Mouse (Mus musculus) heart, postnatal 25 days (tissue): ENCODE results near the gene March6. TPM values are rescaled to one million over a fixed set of nuclear protein-coding genes. Genes with fewer than 3 reads are reported as not detected.
A peak's percentile ranks its signal among the peaks of the same experiment; 100 is the strongest.

ENCODE experiments used
- DNase-seq: peaks from one replicate; pipeline ENCODE4 v3.0.0; 2022; ENCODE audit warnings: low spot score
- intact Hi-C: fragments of 180-260 bp; cut with DNase I; formaldehyde crosslinking; loops from one replicate; pipeline ENCODE4 v1.15.1; 2025
- total RNA-seq, 2 experiments: library from RNA; stranded (reverse); gene quantifications; 2 replicates each; pipeline ENCODE4 v1.2.3; 2021

March6 gene
- total RNA-seq = 100 to 1,000 TPM; 100 to 111 TPM

DNA sequence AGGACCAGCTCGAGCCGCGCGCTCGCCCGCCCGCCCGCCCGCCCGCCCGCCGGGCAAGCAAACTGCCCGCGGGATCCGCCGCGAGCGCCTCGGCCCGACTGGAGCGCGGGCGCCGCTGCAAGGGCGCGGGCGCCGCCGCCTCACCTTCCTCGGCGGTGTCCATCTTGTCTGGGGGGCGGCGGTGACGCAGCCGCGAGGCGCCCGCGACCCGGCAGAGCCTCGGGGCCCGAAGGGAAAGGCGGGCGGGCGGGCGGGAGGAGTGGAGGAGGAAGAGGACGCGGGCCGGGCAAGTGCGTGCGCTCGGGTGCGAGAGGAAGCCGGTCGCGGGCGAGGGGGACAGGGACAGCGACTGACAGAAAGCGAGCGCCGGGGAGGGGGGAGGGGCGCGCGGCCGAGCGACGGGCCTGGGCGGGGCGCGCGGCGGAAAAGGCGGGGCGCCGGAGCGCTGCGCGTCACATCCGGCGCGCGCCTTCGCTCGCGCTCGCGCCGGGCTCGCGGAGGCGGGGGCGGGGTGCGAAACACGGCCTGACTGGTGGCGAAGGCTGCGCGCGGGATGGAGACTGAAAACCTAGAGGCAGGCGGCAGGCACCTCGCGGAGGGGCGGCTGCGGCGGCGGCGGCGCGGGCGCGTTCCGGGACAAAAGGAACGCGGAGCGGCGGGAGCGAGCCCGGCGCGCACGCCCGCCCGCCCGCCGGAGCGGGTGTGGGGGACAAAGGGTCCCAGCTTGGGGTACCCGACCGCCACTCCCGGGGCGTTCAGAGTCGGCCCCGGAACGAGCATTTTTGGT is at the start of gene March6:
Gene March6, minus strand, starts transcription at position 395 of the 787 bp plus-strand sequence.
- peak; percentile 80 for DNase-seq
- intact Hi-C loops = loop anchor here (5.0 to 10.0 kb wide), 5 partner anchors 39 to 306 kb away; partner anchors contain the start of genes Dap and Ropn1l

DNA sequence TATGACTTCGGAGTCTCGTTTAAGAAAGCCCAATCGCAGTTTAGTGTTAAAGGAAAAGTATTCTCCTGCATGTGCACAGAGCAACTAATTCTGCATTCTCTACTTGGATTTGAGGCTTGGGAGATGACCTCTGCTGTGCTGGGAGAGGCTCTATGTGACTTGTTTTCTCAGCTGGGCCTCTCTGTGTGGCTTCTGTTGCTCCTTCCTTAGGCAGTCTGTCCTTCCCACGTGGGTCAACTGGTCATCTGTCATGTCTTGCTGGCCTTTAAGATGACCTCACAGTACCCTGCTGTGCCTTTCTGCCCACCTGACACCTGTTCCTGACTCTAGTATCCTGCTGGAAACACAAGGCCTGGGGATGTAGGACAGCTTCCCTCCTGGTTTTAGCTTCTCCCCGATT is 45.2 kb upstream of the March6 start:
- no peak for DNase-seq
- intact Hi-C loops = no loop called here

DNA sequence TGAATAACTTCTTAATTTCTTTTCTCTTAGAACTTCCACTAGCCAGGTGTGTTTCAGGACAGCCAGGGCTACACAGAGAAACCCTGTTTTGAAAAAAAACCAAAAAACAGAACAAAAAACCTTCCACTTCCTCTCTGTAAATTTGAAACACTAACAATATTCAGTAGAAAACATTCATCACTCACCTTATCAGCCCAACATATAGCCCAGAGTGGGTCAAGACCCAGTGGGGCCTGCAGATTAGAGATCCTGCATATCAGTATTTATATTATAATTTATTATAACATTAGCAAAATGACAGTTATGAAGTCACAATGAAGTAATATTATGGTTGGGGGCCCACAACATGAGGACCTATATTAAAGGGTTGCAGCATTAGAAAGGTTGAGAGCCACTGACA is 42.8 kb upstream of the March6 start:
- intact Hi-C loops = loop anchor here (5.0 kb wide), 1 partner anchor 41 kb away; the partner anchor contains the start of gene March6
- no peak for DNase-seq

DNA sequence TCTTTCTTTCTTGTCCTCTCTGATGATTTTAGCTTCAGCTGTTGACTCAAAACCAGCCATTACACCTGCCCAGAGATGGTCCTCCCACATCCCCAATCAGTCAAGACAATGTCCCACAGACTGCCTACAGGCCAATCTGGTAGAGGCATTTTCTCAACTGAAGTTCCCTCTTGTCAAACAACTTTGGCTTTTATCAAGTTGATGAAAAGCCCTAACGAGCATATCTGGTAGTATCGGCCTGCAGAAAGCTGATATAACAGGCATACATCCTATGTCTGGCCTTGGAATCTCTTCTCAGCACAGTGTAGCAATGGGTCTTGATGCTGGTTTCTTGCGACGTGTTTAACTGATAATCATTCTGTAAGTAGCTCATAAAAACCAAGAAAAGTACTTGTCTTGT is 42.4 kb upstream of the March6 start:
- intact Hi-C loops = loop anchor here (5.0 kb wide), 1 partner anchor 41 kb away; the partner anchor contains the start of gene March6
- DNase-seq = no peak

DNA sequence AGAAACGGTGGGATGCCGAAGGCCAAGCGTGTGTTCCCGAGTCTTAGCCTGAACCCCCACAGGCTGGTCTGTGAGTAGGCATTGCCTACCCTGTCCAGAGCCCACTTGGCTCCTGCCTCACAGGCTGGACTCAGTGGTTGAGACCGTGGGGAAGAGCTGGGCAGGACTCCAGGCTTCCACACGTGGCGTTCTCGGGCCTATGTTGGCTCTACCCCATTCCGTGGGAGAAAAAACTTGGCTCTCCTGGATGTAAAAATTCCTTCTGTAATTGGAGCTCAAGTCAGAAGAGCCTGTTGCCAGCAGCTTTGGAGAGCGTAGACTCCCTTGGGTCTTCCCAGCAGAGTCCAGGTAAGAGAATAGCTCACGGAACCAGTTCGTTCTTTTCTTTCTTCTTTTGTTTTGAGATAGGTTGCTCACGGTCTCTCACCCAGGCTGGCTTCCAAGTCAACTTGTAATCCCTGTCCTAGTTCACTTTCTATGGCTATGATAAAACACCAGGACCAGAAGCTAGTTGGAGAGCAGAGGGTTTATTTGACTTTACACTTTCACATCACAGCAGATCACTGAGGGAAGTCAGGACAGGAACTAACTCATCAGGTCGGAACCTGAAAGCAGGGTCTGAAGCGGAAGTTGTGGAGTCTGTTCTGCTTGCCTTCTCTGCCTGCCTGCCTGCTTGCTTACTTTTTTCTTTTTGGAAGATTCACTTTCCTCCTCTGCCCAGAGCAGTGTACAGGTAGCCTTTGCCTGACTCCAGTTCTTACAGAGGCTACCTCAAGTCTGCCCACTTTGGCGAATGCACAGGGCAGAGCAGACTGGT is 41.3 kb upstream of the March6 start:
- no peak for DNase-seq
- intact Hi-C loops = loop anchor here (5.0 kb wide), 1 partner anchor 40 kb away; the partner anchor contains the start of gene March6

DNA sequence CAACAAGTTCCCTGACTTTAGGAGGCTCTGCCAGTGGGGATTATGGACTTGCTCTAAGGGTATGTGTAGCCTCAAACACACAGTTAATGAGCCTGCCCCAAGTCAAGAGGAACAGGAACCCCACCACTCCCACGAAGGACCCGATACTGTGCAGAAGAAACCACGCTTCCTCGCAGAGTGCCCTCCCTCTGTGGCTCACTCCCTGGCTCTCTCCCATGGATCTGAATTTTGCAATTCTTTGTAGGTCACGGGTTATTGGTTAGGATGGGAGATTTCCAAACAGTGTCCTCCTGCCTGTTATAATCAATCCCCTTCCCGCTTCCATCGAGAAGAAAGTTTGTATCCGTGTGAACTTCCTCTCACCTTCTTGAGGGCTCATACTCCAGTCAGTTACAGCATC is 40.1 kb upstream of the March6 start:
- no peak for DNase-seq
- intact Hi-C loops = loop anchor here (5.0 kb wide), 1 partner anchor 39 kb away; the partner anchor contains the start of gene March6

DNA sequence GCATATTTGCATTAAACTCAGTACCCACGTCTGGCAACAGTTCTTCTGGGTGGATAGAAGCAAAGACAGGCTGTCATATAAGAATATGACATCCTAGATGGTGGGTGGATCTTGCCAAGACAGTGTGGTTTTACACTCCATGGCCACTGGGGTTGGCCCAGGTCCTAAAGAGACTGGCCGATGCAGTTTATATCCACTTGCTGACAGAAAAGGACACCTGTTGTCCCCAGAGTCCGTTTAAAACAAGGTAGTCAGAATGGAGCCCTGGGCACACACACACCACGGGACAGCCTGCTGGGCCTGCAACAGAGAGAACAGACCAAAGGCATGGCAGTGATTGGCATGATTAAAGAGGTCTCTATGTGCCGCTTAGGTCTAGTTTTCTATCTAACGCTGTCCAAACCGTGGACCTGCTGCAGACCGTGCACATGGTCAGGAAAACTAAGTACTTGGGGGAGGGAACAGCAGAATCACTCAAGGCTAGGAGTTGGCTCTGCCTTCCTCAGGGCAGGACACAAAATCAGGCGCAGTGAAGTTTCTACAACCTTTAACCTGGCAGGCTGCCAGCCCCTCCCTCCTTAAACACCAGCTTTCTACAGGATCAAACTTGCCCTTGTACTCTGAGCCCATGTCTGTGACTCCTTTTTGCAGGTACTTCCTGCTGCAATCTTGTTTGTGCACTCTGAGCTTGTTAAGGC is 38.6 kb upstream of the March6 start:
- intact Hi-C loops = loop anchor here (5.0 kb wide), 1 partner anchor 37 kb away; the partner anchor contains the start of gene March6

DNA sequence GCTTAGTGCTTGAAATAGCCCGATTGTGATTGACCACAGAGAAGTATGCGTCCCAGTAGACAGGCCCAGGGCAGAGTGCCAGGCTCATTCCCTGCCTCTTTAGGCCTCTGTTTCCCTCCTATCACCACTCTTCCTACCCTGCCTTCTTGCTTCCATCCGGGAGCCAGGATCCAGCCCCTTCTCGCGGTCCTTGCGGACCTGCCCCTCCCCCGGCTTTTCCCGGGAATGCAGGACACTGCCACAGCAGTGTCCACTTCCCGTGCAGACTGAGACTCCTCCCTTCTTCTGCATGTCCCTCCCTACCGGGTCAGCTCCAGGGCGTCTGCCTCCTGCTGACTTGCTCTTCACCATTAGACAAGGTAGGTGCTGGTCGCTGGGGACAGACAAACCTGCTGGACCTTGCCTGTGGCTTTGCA is 37.7 kb upstream of the March6 start:
- peak; percentile 34 for DNase-seq
- intact Hi-C loops = no loop called here

More for the DNA sequence above, 38.6 kb upstream of the March6 start:
- DNase-seq = no peak

DNA sequence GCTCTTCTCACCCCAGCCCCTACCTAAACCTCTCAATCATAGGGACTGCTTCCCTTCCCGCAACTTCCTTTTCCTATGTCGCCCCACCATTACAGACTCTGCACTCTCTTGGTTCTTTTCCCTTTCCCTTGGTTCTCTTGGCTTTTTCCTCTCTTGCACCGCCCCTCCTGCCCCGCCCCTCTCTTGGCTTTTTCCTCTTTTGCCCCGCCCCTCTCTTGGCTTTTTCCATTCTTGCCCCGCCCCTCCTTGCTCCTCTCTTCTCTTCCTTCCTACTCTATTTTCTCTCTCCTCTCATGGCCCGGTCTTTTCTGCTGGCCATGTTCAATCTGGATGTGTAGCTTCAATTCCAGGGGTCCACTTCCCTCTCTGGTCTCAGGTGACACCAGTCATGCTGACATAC is 36.6 kb upstream of the March6 start:
- intact Hi-C loops = no loop called here
- DNase-seq = no peak

DNA sequence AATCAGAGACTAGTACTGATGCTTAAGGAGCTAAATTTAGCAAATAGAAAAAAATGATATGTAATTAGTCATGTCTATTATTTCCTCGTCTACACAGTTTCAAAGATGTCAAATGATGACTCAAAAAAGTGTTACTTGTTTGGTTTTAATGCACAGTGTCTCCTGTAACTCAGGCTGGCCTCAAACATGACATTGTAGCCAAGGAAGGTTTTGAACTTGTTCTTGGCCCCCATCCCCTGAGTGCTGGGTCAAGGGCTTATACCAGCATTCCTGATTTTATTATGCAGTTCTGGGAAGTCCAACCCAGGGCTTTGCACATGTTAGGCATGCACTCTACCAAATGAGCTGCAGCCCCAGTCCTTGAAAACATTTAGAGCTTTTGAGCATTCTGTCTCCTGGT is 34.9 kb upstream of the March6 start:
- no peak for DNase-seq
- intact Hi-C loops = no loop called here

DNA sequence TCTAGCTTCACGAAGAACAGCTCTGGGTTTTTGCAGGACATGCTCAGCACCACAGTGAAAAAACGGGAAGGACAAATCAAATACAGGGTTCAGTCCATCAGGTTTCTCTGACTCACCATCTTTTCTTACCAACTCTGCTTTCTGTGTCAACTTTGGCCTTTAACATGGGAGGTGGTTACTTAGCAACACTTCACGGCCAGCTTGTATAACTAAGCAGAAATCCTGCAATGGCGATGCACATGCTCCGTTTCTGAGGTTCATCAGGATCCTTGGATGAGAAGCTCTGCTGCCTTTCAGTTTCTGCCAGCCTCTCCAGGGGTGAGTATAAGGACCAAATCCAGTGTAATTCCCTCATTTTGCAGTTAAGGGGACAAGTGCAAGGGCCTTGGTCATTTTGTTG is 34.3 kb upstream of the March6 start, which contains the start of gene Cmbl:
Gene Cmbl, plus strand, starts transcription at position 206 of the 400 bp plus-strand sequence.
- intact Hi-C loops = no loop called here

DNA sequence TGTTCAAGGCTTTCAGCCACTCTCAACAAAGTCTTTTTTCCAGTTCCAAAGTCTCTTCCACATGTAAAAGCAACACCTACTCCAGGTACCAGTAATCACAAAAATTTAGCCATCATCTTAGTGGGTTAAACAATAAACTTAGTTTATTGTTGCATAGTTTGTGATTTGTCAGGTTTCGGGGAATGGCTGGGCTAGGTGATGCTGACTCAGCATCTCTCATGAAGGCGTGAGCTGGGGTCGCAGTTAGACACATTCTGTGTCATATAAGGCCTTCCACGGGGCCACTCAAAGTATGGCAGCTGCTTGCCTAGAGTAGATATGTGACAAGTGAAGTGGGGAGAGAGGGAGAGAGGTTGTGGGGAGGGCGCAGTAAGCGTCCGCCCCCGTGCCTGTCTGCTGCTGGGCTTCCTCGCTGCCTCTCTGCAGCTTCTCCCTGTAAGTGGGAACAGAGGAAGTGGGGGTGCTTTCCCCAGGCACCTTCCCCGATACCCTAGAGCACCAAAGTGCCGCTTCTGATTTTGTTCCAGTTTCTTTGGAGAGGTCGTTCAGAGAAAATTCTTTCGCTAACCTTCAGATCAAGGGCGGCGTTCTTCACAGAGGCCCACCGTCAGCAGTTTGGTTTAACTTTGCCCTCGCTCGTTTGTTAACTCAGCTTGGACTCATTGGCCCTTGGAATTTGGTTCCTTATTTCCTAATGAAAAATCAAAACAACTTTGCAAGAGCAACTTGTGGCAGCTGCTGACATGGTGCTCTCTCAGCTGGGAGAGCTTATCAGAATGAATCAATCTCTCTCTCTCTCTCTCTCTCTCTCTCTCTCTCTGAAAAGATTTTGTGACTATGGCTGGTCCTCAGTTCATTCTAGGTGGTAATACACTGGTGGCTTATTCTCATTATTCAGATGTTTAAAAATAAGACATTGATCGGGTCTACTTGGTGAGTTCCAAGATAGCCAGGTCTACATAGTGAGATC is 33.0 kb upstream of the March6 start:
- intact Hi-C loops = no loop called here
- DNase-seq = no peak

More for the DNA sequence above, 34.3 kb upstream of the March6 start, which contains the start of gene Cmbl:
- no peak for DNase-seq

DNA sequence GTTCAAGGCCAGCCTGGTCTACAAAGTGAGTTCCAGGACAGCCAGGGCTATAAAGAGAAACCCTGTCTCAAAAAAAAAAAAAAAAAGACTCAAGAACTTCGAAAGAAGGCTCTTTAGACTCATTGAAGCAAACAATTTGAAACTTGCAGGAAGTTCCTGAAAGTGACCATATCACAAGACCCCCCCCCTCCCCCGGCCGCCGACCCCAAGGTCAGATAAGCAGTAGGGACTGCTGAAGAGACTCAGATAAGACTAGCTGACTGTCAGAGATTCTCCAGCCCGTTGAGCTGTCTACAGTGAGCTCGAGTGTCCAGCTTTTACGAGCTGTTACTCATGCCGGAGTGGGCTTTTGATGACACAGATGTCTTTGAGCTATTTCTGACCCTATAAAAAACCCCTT is 32.0 kb upstream of the March6 start:
- DNase-seq = no peak
- intact Hi-C loops = no loop called here

DNA sequence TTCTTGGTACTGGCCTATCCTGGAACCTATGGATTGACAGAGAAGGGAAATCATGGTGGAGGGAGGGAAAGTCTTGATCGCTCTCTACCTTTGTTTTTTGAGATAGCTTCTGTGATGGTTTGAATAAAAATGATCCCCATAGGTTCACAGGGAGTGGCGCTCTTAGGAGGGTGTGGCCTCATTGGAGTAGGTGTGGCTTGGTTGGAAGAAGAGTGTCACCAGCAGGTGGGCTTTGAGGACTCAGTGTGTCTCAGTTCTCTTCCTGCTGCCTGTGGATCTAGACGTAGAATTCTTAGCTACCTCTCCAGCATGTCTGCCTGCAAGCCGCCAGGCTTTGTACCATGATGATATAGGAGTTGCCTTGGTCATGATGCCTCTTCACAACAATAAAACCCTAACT is 31.1 kb upstream of the March6 start:
- DNase-seq = no peak
- intact Hi-C loops = no loop called here

DNA sequence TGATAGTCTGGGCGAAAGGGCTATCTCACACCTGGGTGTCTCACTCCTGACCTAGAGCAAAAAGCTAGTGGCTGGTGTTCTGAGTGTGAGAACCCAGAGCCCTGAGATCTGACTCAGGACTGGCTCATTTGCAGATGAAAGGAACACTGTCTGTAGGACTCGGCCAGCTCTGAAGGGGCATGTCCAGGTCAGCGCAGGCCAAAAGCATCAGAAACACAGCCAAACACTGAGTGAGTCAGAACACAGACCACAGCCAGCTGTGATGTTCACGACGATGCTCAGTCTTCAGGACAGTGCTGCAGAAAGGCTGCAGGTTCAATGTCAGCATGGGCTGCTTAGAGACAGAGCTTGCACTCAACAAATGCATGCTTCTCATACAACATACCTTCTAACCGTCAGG is 30.5 kb upstream of the March6 start:
- DNase-seq = no peak
- intact Hi-C loops = no loop called here

DNA sequence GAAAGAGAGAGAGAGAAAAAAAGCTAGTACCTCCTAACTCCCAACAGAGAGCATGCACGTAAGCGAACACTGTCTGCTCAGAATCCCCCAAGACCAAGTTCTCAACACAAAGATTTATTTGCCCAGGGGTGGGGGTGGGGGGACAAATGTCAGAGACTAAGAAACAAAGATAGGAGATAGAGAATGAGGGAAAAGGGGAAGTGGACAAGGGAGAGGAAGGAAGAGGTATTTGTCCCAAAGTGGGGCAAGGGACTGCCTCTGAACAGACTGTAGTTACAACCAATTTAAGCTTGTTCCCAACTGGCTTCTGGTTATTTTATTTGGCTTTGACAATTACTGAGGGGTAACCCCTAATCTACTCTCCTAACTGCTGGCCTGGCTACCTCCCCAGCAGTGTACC is 24.0 kb upstream of the March6 start:
- intact Hi-C loops = no loop called here
- DNase-seq = no peak

DNA sequence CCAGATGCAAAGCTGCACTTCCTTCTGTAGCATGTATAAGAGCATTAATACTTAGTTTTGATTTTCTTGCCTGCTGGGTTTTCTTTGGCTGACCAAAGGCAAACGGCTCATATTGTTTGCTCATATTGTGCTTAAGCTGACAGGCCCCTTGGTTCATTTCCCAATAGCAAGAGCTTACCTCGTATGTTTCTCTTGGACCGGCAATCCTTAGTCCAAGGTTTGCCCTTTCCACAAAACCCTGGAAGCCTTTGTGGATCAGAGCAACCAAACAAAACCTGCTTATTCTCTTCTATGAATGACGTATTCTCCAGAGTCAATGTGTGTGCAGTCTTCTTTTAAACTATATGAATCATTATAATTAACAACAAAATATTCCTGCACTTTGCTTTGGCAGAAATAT is 19.5 kb upstream of the March6 start:
- intact Hi-C loops = no loop called here
- no peak for DNase-seq

DNA sequence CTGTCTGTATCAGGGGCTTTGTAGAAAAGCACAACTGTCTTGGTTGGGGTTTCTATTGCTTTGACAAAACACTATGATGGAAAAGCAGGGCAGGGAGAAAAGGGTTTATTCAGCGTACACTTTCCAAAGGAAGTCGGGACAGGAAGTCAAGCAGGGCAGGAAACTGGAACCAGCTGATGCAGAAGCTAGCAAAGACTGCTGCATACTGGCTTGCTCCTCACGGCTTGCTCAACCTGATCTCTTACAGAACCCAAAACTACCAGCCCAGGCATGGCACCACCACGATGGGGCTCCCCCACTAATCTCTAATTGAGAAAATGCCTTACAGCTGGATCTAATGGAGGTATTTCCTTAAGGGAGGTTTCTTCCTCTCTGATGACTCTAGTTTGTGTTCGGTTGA is 16.6 kb upstream of the March6 start:
- DNase-seq = no peak
- intact Hi-C loops = no loop called here

DNA sequence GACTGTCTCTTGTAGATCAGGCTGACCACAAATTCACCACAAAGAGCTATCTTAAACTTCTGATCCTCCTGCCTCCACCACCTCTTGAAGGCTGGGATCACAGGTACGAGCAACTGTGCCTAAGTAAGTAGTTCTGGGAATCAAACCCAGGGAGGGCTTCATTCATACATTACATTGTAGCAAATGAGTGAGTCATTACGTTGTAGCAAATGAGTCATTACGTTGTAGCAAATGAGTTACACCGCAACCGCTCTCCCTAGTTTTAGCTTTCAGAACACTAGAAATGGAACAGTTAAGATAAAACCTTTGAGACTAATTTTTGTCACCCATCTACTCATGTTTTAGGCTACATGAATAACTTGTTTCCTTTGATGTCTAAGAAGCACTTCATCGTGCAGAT is 15.4 kb upstream of the March6 start:
- intact Hi-C loops = no loop called here
- DNase-seq = no peak
